Mouse (Mus musculus) liver, embryonic 11.5 days (tissue): Measurements from ENCODE around the gene 2410004B18Rik. TPM values are rescaled to one million over a fixed set of nuclear protein-coding genes. Genes with fewer than 3 reads are reported as not detected.
"Not testable (repeated sequence)": the region's sequence is repeated elsewhere in the genome, so short reads cannot be mapped to it uniquely, and the experiment has no call there.

Experiments used
- ATAC-seq: fragments of 200-750 bp; cut with Nextera tagmentation; replicated peaks from 2 replicates; pipeline ENCODE4 v1.8.0; 2017; ENCODE audit warnings: moderate number of reproducible peaks, mild to moderate bottlenecking, moderate TSS enrichment, moderate library complexity; ENCODE audit not compliant: low FRiP score
- DNase-seq: peaks from one replicate; pipeline ENCODE4 v3.0.0-alpha.2; 2017; ENCODE audit warnings: low spot score
- H3K27ac ChIP-seq: fragments of 300-500 bp; sonication (generic); 2 replicates; pipeline ENCODE4 v1.5.1; 2014; ENCODE audit warnings: mild to moderate bottlenecking, low read depth, low read length, control low read depth
- H3K27me3 ChIP-seq: fragments of 300-500 bp; sonication (generic); replicated peaks from 2 replicates; pipeline ENCODE4 v1.6.1; 2014; ENCODE audit warnings: low read length, mixed read lengths; ENCODE audit not compliant: control insufficient read depth, insufficient read depth
- H3K36me3 ChIP-seq: fragments of 300-500 bp; sonication (generic); 2 replicates; pipeline ENCODE4 v1.6.1; 2014; ENCODE audit warnings: mild to moderate bottlenecking, low read length, moderate library complexity, mixed read lengths; ENCODE audit not compliant: control insufficient read depth, insufficient read depth
- H3K4me1 ChIP-seq: fragments of 300-500 bp; sonication (generic); replicated peaks from 2 replicates; pipeline ENCODE4 v1.6.1; 2014; ENCODE audit warnings: low read length, mixed read lengths; ENCODE audit not compliant: control insufficient read depth, insufficient read depth
- H3K4me2 ChIP-seq: fragments of 300-500 bp; sonication (generic); 2 replicates; pipeline ENCODE4 v1.6.1; 2014; ENCODE audit warnings: mild to moderate bottlenecking, control low read depth, moderate library complexity
- H3K4me3 ChIP-seq: fragments of 300-500 bp; sonication (generic); 2 replicates; pipeline ENCODE4 v1.5.1; 2014; ENCODE audit warnings: low read depth, low read length, control low read depth
- H3K9ac ChIP-seq: fragments of 300-500 bp; sonication (generic); 2 replicates; pipeline ENCODE4 v1.6.1; 2014; ENCODE audit warnings: low read depth, low read length, control low read depth
- H3K9me3 ChIP-seq: fragments of 300-500 bp; sonication (generic); 2 replicates; pipeline ENCODE4 v1.6.1; 2016; ENCODE audit warnings: low read length, inconsistent platforms, mixed read lengths; ENCODE audit not compliant: control insufficient read depth
- WGBS: fragments of 180-500 bp; shearing (Covaris S2); extraction: QIAGEN DNeasy Blood & Tissue Kit; methylation state at CpG from one replicate; pipeline ENCODE4 v1.1.7; 2014; 5-methylcytosine and 5-hydroxymethylcytosine counted together
- polyA plus RNA-seq: library from polyadenylated mRNA; unstranded; fragments of >200 nt; fragmentation: Nextera tagmentation; extraction: Ambion mirVana; gene quantifications from 2 replicates; pipeline ENCODE4 v1.2.1, GENCODE M21; 2014

Gene 2410004B18Rik
- polyA plus RNA-seq, 1 experiment from 2014 or later: 39.6 TPM

DNA sequence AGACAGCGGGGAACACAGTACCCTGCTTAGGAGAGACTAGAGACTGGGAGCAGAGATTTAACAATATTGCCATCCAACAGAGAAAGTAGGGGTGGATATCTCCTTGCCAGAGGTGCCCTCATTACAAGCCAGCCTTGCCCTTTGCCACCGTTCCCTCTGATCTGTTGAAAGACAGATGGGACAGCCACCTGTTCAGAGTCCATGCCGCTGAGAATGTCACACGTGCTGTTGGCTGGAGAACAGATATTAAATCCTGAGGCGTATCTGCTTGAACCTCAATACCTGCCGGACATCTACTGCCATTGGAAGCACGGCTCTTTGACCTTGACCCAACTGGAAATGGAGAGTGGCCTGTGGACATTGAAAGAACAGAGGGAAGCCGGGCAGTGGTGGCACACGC lies 31.2 kb upstream of the 2410004B18Rik start:
- ATAC-seq (no peak), DNase-seq (no peak)
- H3K27ac ChIP-seq: no peak overlapping the region
- no peak overlapping the region for H3K9ac ChIP-seq
- H3K9me3 ChIP-seq: no peaks in the 10 kb centered on the region
- no peaks in the 10 kb centered on the region for H3K36me3 ChIP-seq
- no peak overlapping the region for H3K4me3 ChIP-seq
- H3K4me2 ChIP-seq: no peak overlapping the region
- H3K4me1 ChIP-seq: no peaks in the 10 kb centered on the region
- WGBS: 86% methylated on average over 9 of the region's 9 CpGs
- no peaks in the 10 kb centered on the region for H3K27me3 ChIP-seq

DNA sequence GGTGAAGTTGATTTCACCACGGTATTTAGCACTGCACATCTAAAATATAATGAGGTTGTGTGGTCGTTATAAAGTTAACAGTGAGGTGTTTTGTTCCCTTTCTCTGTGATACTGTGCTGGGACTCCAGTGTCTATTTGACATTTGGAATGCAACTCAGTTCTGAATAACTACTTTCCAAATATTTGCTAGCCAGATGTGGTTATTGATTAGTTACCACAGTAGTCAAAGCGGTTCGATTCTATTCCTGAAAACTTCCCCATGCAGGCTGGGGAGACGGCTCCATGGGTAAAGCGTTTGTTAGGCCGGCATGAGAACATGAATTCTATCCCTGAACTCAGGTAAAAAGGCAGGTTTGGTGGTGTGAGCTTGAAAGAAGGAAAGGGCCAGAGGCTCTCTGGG lies 25.3 kb upstream of the 2410004B18Rik start:
- no peaks in the 10 kb centered on the region for H3K9me3 ChIP-seq
- DNase-seq (no peak), ATAC-seq (no peak)
- H3K9ac ChIP-seq: no peak overlapping the region
- H3K27ac ChIP-seq: no peak overlapping the region
- no peaks in the 10 kb centered on the region for H3K27me3 ChIP-seq
- H3K4me1 ChIP-seq: no peaks in the 10 kb centered on the region; the same call in 1 of the 2 replicates
- H3K4me3 ChIP-seq: no peak overlapping the region
- no peaks in the 10 kb centered on the region for H3K36me3 ChIP-seq
- 72% methylated on average over 7 of the region's 7 CpGs for WGBS
- no peak overlapping the region for H3K4me2 ChIP-seq

DNA sequence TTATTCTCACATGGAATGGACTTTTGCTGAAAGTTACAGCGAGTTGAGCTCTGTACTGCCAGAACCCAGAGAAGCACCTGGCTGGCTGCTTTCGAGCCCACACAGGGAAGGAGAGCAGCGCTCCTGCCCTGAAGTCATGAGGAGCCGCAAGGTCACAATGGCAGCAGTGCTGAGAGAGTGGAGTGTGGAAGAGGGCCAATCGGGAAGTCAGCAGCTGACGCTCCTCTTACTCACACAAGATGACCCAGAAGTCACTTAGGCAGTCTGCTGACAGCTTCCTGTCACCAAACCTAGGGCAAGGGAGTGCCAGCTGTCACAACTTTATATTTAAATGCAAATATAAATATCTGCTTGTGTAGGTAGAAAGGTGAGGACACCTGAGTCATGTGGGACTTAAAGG lies 24.6 kb upstream of the 2410004B18Rik start:
- Histone ChIP-seq H3K9me3 (no peaks in the 10 kb centered on the region), H3K4me3 (no peak overlapping the region), H3K36me3 (no peaks in the 10 kb centered on the region), H3K4me2 (no peak overlapping the region), H3K4me1 (no peaks in the 10 kb centered on the region; the same call in 1 of the 2 replicates), H3K9ac (no peak overlapping the region), H3K27ac (no peak overlapping the region), H3K27me3 (no peaks in the 10 kb centered on the region)
- no peak for DNase-seq
- ATAC-seq: no peak
- WGBS: 75% methylated on average over 6 of the region's 6 CpGs

DNA sequence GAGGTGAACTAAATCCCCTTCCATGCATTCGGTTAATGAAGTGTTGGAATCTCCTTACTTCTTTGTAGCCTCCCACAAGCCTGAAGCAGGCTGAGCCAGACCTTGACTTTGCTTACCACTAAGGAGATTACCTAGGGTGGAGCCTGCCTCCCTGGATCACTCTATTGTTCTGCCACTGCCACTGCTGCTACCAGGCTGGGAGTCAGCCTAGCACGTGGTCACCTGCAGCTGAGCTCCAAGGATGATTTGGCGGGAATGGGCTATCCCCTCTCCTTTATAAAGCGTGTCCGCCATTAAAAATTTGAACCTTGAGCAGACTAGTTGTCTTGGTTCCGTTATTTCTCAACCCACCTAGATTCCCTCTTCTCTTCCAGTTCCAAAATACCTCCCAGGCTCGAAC lies 23.9 kb upstream of the 2410004B18Rik start:
- not testable (repeated sequence) for H3K4me1 ChIP-seq, H3K4me3 ChIP-seq, H3K36me3 ChIP-seq, DNase-seq, H3K9me3 ChIP-seq, ATAC-seq, H3K4me2 ChIP-seq, H3K27ac ChIP-seq, H3K9ac ChIP-seq, H3K27me3 ChIP-seq
- 71% methylated on average over 7 of the region's 7 CpGs for WGBS

DNA sequence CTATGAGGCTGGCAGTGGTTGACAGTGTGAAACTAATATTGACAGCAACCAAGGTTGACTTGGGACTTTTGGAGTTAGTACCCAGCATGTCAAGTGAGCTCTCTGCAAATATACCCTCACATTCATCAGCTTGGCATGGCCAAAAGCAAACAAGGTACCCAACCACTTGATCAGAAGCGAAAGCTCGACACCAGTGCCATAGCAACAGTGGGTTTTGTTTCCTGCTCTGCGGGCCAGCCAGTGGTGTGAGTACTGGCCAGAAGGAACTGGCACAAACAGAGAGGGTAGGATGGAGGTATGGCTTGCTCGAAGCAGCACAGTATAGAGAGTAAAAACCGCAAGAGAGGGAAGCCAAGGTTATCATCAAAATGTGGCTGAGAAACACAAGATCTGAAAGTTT lies 21.4 kb upstream of the 2410004B18Rik start:
- Histone ChIP-seq H3K9me3 (0 out of 2 replicates have a peak, but pooled peaks cover 3% of the 10 kb centered on the region), H3K4me3 (no peak overlapping the region), H3K4me2 (no peak overlapping the region), H3K36me3 (no peaks in the 10 kb centered on the region), H3K27me3 (no peaks in the 10 kb centered on the region), H3K4me1 (no peaks in the 10 kb centered on the region; the same call in 1 of the 2 replicates), H3K9ac (no peak overlapping the region), H3K27ac (no peak overlapping the region)
- ATAC-seq: no peak
- DNase-seq: no peak
- 83% methylated on average over 5 of the region's 5 CpGs for WGBS

DNA sequence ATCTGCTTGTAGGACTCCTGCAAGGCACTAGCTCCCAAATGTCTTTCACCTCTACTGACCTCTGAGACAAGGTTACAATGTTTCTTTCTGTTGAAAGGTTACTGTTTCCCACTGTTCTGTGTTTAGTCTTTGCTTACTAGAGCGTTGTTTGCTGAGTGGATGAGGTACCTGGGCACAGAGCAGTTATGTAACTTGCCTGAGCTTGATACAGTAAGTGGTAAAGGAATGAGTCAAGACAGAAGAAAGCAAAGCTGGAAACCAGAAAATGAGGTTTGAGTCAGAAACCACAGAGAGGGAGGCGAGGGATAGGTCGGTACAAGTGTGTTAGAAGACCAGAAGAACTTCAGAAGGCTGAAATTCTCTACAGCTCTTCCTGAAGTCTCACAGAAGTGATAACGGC lies 21.0 kb upstream of the 2410004B18Rik start:
- Histone ChIP-seq H3K9me3 (0 out of 2 replicates have a peak, but pooled peaks cover 3% of the 10 kb centered on the region), H3K36me3 (no peaks in the 10 kb centered on the region), H3K27ac (no peak overlapping the region), H3K27me3 (no peaks in the 10 kb centered on the region), H3K9ac (no peak overlapping the region), H3K4me3 (no peak overlapping the region), H3K4me1 (no peaks in the 10 kb centered on the region; the same call in 1 of the 2 replicates), H3K4me2 (no peak overlapping the region)
- no peak for DNase-seq
- 74% methylated on average over 4 of the region's 4 CpGs for WGBS
- ATAC-seq: no peak

DNA sequence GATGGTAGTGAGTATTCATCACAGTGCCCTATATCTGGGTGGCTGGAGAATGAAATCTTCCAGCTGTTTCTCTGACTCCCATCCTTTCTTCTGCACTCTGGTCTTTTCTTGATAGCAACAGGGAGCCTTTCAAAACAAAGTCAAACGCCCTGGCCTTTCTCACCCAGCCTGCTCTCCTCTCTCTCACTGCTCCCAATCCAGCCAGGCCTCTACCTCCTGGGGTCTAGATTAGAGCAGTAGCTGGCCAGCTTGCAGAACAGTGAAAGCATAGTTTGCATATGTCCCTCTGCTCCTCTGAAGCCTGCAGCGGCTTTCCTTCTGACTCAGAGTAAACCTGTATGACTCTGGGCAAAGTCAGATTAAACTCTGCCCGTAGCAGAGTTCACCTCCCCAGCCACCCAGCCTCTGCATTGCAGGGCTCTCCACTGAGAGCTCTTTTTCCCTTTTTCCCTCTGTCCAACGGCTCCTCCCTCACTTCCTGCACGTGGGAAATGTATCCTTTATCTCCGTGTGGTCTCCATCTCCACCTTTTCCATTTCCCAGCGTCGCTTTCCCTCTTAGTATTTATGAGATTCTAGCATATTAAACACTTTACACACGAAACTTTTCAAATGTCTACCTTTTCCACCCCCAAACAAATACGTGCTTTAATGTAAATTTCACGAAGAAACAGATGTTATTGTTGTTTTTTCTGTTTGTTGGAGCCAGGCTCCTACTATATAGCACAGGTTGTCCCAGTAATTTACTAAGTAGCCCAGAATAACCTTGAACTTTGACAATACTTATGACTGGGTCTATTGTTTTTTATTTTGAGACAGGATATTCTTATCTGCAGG lies 15.6 kb upstream of the 2410004B18Rik start, which contains the start of gene Bcl10:
Bcl10 (plus strand) TSS at position 786 of the 836 bp plus-strand sequence.
- H3K27me3 ChIP-seq: no peaks in the 10 kb centered on the region
- peak within 1 kb of the TSS; percentile 44 for H3K4me3 ChIP-seq
- peak within 1 kb of the TSS; percentile 77 for H3K27ac ChIP-seq
- H3K4me1 ChIP-seq: peaks cover 19% of the 10 kb centered on the region
- 0 out of 2 replicates have a peak, but pooled peaks cover 3% of the 10 kb centered on the region for H3K9me3 ChIP-seq
- H3K9ac ChIP-seq: peak within 1 kb of the TSS; percentile 63
- DNase-seq (no peak), ATAC-seq (no peak)
- H3K36me3 ChIP-seq: no peaks in the 10 kb centered on the region
- 39% methylated on average over 11 of the region's 11 CpGs for WGBS
- peak within 1 kb of the TSS; percentile 74 for H3K4me2 ChIP-seq

DNA sequence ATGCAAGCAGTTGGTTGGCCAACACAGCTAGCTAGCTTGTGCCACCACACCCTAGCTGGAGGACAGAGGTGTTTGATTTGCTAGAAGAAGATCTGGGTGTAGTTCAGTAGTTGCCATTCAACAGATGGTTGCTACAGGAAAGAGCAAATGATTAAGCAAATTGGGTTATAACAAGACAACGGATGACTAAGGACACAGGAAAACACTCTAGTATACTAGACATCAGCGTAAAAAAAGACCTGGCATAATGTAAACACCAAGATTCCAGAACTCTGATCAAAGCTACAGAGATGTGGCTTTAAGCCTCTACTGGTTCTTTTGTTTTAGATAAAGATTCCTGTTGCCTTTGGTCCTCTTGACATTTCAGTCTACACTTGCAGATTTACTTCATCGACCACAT lies 14.8 kb upstream of the 2410004B18Rik start:
- 63% methylated on average over 3 of the region's 3 CpGs for WGBS
- peak overlapping the region; percentile 74; the same call in 1 of the 2 replicates for H3K4me2 ChIP-seq
- no peak for ATAC-seq

More for the DNA sequence above, 14.8 kb upstream of the 2410004B18Rik start:
- Histone ChIP-seq H3K4me1 (peaks cover 19% of the 10 kb centered on the region), H3K36me3 (no peaks in the 10 kb centered on the region), H3K4me3 (no peak overlapping the region), H3K9me3 (0 out of 2 replicates have a peak, but pooled peaks cover 3% of the 10 kb centered on the region), H3K27ac (no peak overlapping the region), H3K9ac (no peak overlapping the region), H3K27me3 (no peaks in the 10 kb centered on the region)
- DNase-seq: no peak
